Mouse (Mus musculus) brain, embryonic 14.5 days (tissue): ENCODE data around the gene 1700003F12Rik.

ENCODE experiments used
- CTCF ChIP-seq: fragments of 200-500 bp; IDR thresholded peaks from 2 replicates; pipeline ENCODE4 v1.5.1; 2012; ENCODE audit warnings: inconsistent platforms, mild to moderate bottlenecking, moderate library complexity, borderline replicate concordance; ENCODE audit not compliant: insufficient read depth, insufficient read length; ENCODE audit errors: extremely low read depth
- POLR2A ChIP-seq: fragments of 200-500 bp; IDR thresholded peaks from 2 replicates; pipeline ENCODE4 v1.6.1; 2012; ENCODE audit warnings: mild to moderate bottlenecking, inconsistent platforms, borderline replicate concordance; ENCODE audit not compliant: poor library complexity, insufficient read depth, insufficient read length, severe bottlenecking; ENCODE audit errors: extremely low read depth

- peak; percentile 14; the same call in 1 of the 2 replicates for TF ChIP-seq CTCF
- no peak for TF ChIP-seq POLR2A
Measured at GRCm38 (mm10) chr2:154581421-154581820, 34.5 kb downstream of the 1700003F12Rik start.
